Mouse (Mus musculus) myocyte (in vitro differentiated cells): ENCODE measurements around the gene Slc16a10. TPM values are rescaled to one million over a fixed set of nuclear protein-coding genes. Genes with fewer than 3 reads are reported as not detected.
A peak's percentile ranks its signal among the peaks of the same experiment; 100 is the strongest.

Experiments used
- H3K27me3 ChIP-seq: one replicate; pipeline ENCODE4 v1.6.1; 2011; ENCODE audit not compliant: control insufficient read depth, insufficient read depth, insufficient read length
- H3K36me3 ChIP-seq: one replicate; pipeline ENCODE4 v1.6.1; 2011; ENCODE audit not compliant: control insufficient read depth, insufficient read depth
- H3K4me2 ChIP-seq: one replicate; pipeline ENCODE4 v1.6.1; 2011; ENCODE audit warnings: low read depth, control low read depth
- H3K4me3 ChIP-seq: one replicate; pipeline ENCODE4 v1.5.1; 2011; ENCODE audit warnings: mild to moderate bottlenecking, control low read depth, moderate library complexity
- H3K79me2 ChIP-seq: one replicate; pipeline ENCODE4 v1.6.1; 2011; ENCODE audit not compliant: control insufficient read depth, insufficient read depth
- H3ac ChIP-seq: one replicate; pipeline ENCODE4 v1.6.1; 2011; ENCODE audit not compliant: control insufficient read depth, insufficient read length
- CEBPB ChIP-seq: IDR thresholded peaks from 2 replicates; pipeline ENCODE4 v1.6.1; 2011; ENCODE audit warnings: mild to moderate bottlenecking, moderate library complexity; ENCODE audit not compliant: poor library complexity, insufficient read depth, severe bottlenecking
- E2F4 ChIP-seq: IDR thresholded peaks from one replicate; pipeline ENCODE4 v1.6.1; 2011; ENCODE audit warnings: mild to moderate bottlenecking, control low read depth, moderate library complexity; ENCODE audit not compliant: insufficient read depth
- MAX ChIP-seq: IDR thresholded peaks from one replicate; pipeline ENCODE4 v1.6.1; 2011; ENCODE audit warnings: low read depth, mild to moderate bottlenecking, control low read depth
- MYOD1 ChIP-seq, 3 experiments: IDR thresholded peaks; one replicate each; pipeline ENCODE4 v1.6.1; 2011; ENCODE audit warnings: control low read depth in 2 of 3, low read depth in 2 of 3, mild to moderate bottlenecking in 2 of 3, moderate library complexity in 1 of 3; ENCODE audit not compliant: insufficient read length in 2 of 3, control insufficient read depth in 1 of 3
- MYOG ChIP-seq, 3 experiments: IDR thresholded peaks; one replicate each; pipeline ENCODE4 v1.6.1; 2011; ENCODE audit warnings: control low read depth in 2 of 3, low read depth in 2 of 3, mild to moderate bottlenecking in 2 of 3; ENCODE audit not compliant: insufficient read length in 2 of 3, control insufficient read depth in 1 of 3, insufficient read depth in 1 of 3
- POLR2A ChIP-seq: IDR thresholded peaks from one replicate; pipeline ENCODE4 v1.6.1; 2011; ENCODE audit warnings: low read depth, mild to moderate bottlenecking, control low read depth, moderate library complexity; ENCODE audit not compliant: insufficient read length
- POLR2AphosphoS2 ChIP-seq: IDR thresholded peaks from one replicate; pipeline ENCODE4 v1.6.1; 2011; ENCODE audit warnings: low read depth, control low read depth; ENCODE audit not compliant: insufficient read length
- REST ChIP-seq: IDR thresholded peaks from one replicate; pipeline ENCODE4 v1.6.1; 2011; ENCODE audit warnings: mild to moderate bottlenecking, control low read depth, moderate library complexity; ENCODE audit not compliant: insufficient read depth, insufficient read length
- SRF ChIP-seq: IDR thresholded peaks from one replicate; pipeline ENCODE4 v1.6.1; 2011; ENCODE audit warnings: low read depth; ENCODE audit not compliant: control insufficient read depth, insufficient read length
- TCF12 ChIP-seq: IDR thresholded peaks from one replicate; pipeline ENCODE4 v1.6.1; 2011; ENCODE audit warnings: mild to moderate bottlenecking, control low read depth; ENCODE audit not compliant: poor library complexity, insufficient read depth, severe bottlenecking
- TCF3 ChIP-seq: IDR thresholded peaks from one replicate; pipeline ENCODE4 v1.6.1; 2011; ENCODE audit warnings: low read depth, control low read depth; ENCODE audit not compliant: insufficient read length
- USF1 ChIP-seq: IDR thresholded peaks from one replicate; pipeline ENCODE4 v1.6.1; 2011; ENCODE audit warnings: low read depth, mild to moderate bottlenecking, control low read depth, moderate library complexity
- polyA plus RNA-seq: library from polyadenylated mRNA; unstranded; fragments of >200 nt; fragmentation: generic; extraction: Trizol; gene quantifications from one replicate; pipeline ENCODE4 v1.2.1, GENCODE M21; 2012; ENCODE audit warnings: missing spikeins

Slc16a10 gene
- polyA plus RNA-seq, 1 experiment: 3.5 TPM

DNA sequence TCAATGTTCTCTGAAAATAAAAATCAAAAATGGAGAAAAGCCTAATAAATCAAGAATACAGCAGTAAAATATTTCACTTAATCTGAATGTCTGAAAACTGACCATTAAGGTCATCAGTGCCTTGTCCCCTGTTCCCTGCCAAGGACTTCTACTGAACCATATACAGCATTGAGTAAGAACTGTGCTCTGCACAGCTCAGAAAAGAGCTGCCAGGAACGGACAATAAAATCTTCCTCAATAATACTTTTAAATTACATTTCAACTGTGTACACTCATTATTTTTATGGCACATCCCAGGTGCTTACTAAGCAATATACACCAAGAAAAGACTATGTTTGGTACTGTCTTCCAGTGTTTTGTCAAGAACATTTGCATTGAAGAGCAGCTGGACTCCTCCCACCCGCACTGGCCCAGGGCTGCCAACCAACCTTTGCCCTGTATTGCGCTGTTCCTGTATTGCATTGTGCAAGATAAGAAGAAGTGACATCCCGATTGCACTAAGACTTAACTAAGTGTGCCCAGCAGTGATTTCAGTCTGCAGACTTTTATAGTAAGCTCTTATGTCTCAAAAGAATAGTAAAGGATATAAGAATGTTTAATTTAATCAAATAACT is 64.6 kb downstream of the Slc16a10 start:
- no peak overlapping the region for H3ac ChIP-seq
- no peak overlapping the region for H3K4me3 ChIP-seq
- TF ChIP-seq REST (no peak), E2F4 (no peak), MYOG (IDR thresholded peaks at IDR 0.05; ENCODE audit: control insufficient read depth in 1 of 3, insufficient read depth in 1 of 3, insufficient read length in 2 of 3, low read depth in 2 of 3) (no peak)
- no peaks in the 10 kb centered on the region for H3K36me3 ChIP-seq
- H3K27me3 ChIP-seq: no peaks in the 10 kb centered on the region
- H3K4me2 ChIP-seq: no peak overlapping the region
- no peaks in the 10 kb centered on the region for H3K79me2 ChIP-seq

DNA sequence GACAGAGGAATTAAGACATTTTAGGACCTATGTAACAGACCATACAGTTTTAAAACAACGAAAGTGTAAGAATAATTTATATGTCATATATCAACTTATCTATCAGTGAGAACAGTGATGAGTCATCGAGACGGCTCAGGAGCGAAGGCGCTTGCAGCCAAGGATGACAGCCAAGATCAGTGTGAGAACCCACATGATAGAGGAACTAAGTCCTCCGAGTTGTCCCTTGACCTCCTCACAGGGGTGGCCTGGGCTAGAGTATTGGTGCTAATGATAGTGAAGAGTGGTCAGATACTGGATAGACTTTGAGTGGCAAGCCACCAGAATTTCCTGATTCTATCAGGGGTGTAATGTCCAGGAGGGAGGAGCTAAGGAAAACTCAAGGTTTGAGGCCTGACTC is 68.5 kb downstream of the Slc16a10 start:
- H3ac ChIP-seq: no peak overlapping the region
- no peaks in the 10 kb centered on the region for H3K79me2 ChIP-seq
- no peak for TF ChIP-seq POLR2A
- no peak overlapping the region for H3K4me3 ChIP-seq
- H3K36me3 ChIP-seq: no peaks in the 10 kb centered on the region
- no peaks in the 10 kb centered on the region for H3K27me3 ChIP-seq
- H3K4me2 ChIP-seq: no peak overlapping the region

DNA sequence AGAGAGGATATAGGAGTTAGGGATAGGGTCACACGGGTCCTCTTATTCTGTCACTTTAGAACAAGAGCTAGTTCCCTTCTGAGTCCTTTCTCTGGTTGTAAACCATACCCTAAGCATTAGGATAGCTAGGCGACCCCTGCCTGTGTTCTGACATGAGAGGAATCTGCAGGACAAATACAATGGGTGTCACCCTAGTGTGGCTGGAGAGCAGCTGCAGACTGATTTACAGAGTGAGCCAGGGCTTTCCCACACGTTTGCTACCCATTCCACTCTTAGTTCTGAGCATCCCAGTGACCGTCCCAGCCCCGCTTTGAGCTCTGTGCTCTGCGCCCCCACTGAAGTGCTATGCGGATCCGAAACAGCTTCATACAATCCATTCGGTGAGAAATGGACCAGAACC is 71.4 kb downstream of the Slc16a10 start:
- no peaks in the 10 kb centered on the region for H3K79me2 ChIP-seq
- H3K4me2 ChIP-seq: no peak overlapping the region
- no peak overlapping the region for H3K4me3 ChIP-seq
- H3ac ChIP-seq: no peak overlapping the region
- no peaks in the 10 kb centered on the region for H3K27me3 ChIP-seq
- TF ChIP-seq SRF (no peak), MYOD1 (IDR thresholded peaks at IDR 0.05; ENCODE audit: control insufficient read depth in 1 of 3, insufficient read length in 2 of 3, low read depth in 2 of 3) (peak in 2 of 3 experiments; percentile 52 to 69), MYOG (IDR thresholded peaks at IDR 0.05; ENCODE audit: control insufficient read depth in 1 of 3, insufficient read depth in 1 of 3, insufficient read length in 2 of 3, low read depth in 2 of 3) (peak in 2 of 3 experiments; percentile 39 to 81)
- H3K36me3 ChIP-seq: no peaks in the 10 kb centered on the region

DNA sequence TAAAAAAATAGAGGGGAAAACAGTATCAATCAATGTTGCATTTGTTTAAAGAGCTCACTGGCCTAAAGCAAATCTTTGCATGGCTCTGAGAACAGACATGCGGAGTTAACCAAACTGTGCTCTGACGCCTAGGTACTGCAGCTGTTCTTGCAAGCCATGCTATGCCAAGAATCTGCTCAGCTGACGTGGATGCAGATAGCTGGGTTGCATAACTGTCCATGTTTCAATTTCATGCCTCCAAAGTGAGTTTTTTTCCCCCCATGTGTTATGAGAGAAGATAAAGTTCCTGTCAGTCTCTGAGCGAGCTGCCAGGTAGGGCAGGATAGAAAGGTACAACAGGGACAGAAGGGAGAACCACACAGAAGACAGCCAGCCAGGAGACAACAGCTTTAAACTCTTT is 72.8 kb downstream of the Slc16a10 start:
- Histone ChIP-seq H3K79me2 (no peaks in the 10 kb centered on the region), H3K4me3 (no peak overlapping the region), H3K27me3 (no peaks in the 10 kb centered on the region), H3K4me2 (peak overlapping the region; percentile 30), H3K36me3 (no peaks in the 10 kb centered on the region), H3ac (no peak overlapping the region)
- no peak for TF ChIP-seq REST
- TF ChIP-seq TCF12: peak; percentile 78
- TF ChIP-seq POLR2A: no peak
- TF ChIP-seq MAX: no peak
- peak; percentile 86 to 98 (median 97) for TF ChIP-seq MYOG (IDR thresholded peaks at IDR 0.05; ENCODE audit: control insufficient read depth in 1 of 3, insufficient read depth in 1 of 3, insufficient read length in 2 of 3, low read depth in 2 of 3)
- peak; percentile 87 for TF ChIP-seq CEBPB
- TF ChIP-seq E2F4: no peak
- TF ChIP-seq SRF: no peak
- peak; percentile 86 to 98 (median 97) for TF ChIP-seq MYOD1 (IDR thresholded peaks at IDR 0.05; ENCODE audit: control insufficient read depth in 1 of 3, insufficient read length in 2 of 3, low read depth in 2 of 3)
- TF ChIP-seq USF1: peak; percentile 30
- TF ChIP-seq TCF3: peak; percentile 87
- no peak for TF ChIP-seq POLR2AphosphoS2

DNA sequence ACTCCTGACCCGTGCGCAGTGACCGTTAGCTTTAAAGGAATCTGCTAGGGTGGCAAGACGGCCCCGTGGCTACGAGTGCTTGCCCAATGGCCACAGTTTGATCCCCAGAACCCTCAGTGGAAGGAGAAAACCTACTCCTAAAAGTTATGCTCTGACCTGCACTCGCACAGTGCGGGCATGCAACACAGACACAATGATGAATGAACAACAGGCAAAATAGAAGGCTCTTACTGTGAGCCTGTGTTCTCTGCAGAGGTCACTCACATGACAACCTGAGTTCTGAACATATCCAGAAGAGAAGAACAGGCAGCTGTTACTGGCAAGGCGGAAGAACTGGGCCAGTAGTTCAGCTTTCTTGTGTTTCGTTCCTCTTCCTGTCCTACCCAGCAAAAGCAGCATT is 73.5 kb downstream of the Slc16a10 start:
- Histone ChIP-seq H3ac (no peak overlapping the region), H3K27me3 (no peaks in the 10 kb centered on the region), H3K79me2 (no peaks in the 10 kb centered on the region), H3K36me3 (no peaks in the 10 kb centered on the region), H3K4me3 (no peak overlapping the region), H3K4me2 (peak overlapping the region; percentile 22)
- TF ChIP-seq REST (no peak), USF1 (no peak)

DNA sequence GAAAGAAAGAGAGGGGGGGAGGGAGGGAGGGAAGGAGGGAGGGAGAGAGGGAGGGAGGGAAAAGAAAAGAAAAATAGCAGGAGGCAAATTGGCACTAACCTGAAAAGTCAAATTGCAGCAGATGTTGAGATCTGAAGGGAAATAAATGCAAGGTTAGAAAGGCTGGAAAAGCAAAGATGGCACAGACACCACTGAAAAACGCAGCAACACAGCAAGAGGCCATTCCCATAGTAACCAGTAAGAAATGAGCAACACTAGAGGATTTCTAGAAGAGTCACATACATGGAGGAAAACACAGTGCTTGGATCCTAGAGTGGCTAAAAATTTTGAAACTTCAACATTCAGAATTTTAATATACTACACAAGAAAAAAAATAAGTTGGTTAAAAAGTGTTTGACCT is 74.5 kb downstream of the Slc16a10 start:
- Histone ChIP-seq H3K4me2 (no peak overlapping the region), H3K79me2 (no peaks in the 10 kb centered on the region)

More for the DNA sequence above, 74.5 kb downstream of the Slc16a10 start:
- no peak overlapping the region for H3ac ChIP-seq
- no peaks in the 10 kb centered on the region for H3K36me3 ChIP-seq
- TF ChIP-seq MYOD1 (IDR thresholded peaks at IDR 0.05; ENCODE audit: control insufficient read depth in 1 of 3, insufficient read length in 2 of 3, low read depth in 2 of 3) (no peak), TCF3 (no peak), E2F4 (no peak), USF1 (no peak), MYOG (IDR thresholded peaks at IDR 0.05; ENCODE audit: control insufficient read depth in 1 of 3, insufficient read depth in 1 of 3, insufficient read length in 2 of 3, low read depth in 2 of 3) (no peak), TCF12 (no peak), MAX (no peak)
- no peak overlapping the region for H3K4me3 ChIP-seq
- H3K27me3 ChIP-seq: no peaks in the 10 kb centered on the region
